Mouse (Mus musculus): ENCODE results near the gene Arsg.

DNA sequence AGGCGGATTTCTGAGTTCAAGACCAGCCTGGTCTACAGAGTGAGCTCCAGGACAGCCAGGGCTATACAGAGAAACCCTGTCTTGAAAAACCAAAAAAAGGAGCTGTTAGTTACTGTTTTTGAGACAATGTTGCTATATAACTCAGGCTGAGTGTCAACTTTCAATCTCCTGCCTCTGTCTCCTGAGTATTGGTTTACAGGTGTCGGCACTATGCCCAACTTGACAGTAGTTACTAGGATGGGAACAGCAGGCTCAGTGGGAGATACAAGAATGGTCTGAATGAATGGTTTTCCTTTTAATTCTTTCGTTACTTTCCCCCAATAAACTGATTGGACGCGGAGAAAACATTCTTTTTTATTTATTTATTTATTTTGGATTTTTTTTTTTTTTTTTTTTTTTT is 45.8 kb upstream of the Arsg start:
- TF ChIP-seq MYOG (IDR thresholded peaks at IDR 0.05; ENCODE audit: control insufficient read depth, extremely low read depth, insufficient read length), result no peak
- no peak for TF ChIP-seq CTCF (IDR thresholded peaks at IDR 0.05; ENCODE audit: control insufficient read depth, insufficient read depth, insufficient read length)
- no peak for TF ChIP-seq MAX (IDR thresholded peaks at IDR 0.05)
- TF ChIP-seq MYOD1 (IDR thresholded peaks at IDR 0.05; ENCODE audit: control insufficient read depth, insufficient read length, low read depth), result no peak
- TF ChIP-seq USF1 (IDR thresholded peaks at IDR 0.05; ENCODE audit: low read depth), result no peak
